Mouse (Mus musculus) liver, embryonic 14.5 days (tissue): ENCODE data around the gene Gpr142.

Experiments
- CTCF ChIP-seq: IDR thresholded peaks from 2 replicates; pipeline ENCODE4 v1.5.1; 2016; ENCODE audit warnings: antibody characterized with exemption, low read depth, control low read depth
- EP300 ChIP-seq: IDR thresholded peaks from 2 replicates; pipeline ENCODE4 v1.6.1; 2016; ENCODE audit warnings: antibody characterized with exemption, low read depth

DNA sequence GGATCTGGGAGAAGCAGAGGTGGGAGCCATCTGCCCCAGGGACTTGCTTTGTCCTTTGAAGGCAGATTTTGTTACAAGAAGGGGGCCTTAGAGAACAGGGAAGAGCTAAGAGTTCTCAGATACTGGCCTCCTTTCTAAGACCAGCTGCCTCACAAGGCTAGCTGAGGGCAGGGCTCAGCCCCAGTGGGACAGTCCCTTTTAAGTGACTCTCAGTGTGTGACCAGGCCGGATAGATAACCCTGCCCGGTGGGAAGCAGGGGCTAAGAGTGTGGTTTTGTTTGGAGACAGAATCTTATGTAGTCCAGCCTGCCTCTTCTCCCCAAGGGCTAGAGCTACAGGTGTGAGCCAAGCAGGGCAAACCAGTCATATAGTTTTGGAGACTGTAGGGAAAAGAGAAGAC lies 50.8 kb downstream of the Gpr142 start:
- TF ChIP-seq CTCF = no peak
- TF ChIP-seq EP300 = no peak
